Mouse (Mus musculus): ENCODE measurements around the gene Dynll1.
A peak's percentile ranks its signal among the peaks of the same experiment; 100 is the strongest.

The Dynll1 gene

DNA sequence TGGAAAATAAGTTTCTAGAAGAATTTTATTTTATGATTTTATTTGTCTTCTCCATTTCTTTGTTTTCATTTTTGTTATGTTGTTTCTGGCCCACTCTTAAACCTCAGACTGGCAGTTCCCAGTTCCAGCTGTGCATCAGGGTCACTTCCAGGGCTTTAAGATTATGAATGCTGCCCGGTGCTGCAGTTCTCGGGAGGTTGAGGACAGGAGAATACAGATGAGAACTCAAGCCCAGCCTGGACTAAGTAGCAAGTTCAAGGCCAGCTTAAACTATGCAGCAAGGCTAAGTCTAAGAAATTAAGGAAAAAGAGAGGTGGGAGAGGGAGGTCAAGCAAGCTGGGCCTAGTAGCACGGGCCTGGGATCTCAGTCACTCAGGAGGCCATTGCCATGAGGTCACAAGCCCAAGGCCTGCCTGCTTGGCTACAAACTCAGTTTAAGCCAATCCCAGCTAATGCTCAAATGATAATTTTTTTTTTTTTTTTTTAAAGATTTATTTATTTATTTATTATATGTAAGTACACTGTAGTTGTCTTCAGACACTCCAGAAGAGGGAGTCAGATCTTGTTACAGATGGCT, 33.2 kb downstream of the Dynll1 start:
- DNase-seq (ENCODE audit: low read depth) = no peak

GRCm38 (mm10) chr5:115266787-115267468, 33.9 kb downstream of the Dynll1 start:
- DNase-seq (ENCODE audit: low read depth) = peak; percentile 62

DNA sequence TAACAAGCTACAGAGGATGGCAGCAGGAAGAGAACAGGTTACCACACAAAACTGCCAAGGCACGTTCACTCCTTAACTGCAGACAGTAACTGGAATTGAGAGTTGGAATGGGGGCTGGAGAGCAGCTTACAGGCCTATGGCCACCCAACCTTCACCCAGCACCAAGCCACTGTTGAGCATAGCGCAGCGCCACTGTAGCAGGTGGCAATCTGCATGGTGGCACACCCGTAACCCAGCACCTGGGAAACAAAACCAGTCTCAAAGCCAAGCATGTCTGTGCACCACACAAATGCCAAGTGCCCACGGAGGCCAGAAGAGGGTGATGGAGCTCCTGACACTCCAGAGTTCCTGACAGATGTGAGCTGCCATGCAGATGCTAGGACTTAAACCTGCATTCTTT, 34.5 kb downstream of the Dynll1 start:
- DNase-seq (ENCODE audit: low read depth) = no peak

- no peak for DNase-seq (ENCODE audit: low read depth)
These were observed 38.1 kb downstream of the Dynll1 start for GRCm38 (mm10) chr5:115262502-115263291.

GRCm38 (mm10) chr5:115261880-115262279, 38.9 kb downstream of the Dynll1 start:
- DNase-seq (ENCODE audit: low read depth) = no peak

- DNase-seq (ENCODE audit: low read depth) = no peak
These were observed 39.7 kb downstream of the Dynll1 start for GRCm38 (mm10) chr5:115261141-115261540.

DNA sequence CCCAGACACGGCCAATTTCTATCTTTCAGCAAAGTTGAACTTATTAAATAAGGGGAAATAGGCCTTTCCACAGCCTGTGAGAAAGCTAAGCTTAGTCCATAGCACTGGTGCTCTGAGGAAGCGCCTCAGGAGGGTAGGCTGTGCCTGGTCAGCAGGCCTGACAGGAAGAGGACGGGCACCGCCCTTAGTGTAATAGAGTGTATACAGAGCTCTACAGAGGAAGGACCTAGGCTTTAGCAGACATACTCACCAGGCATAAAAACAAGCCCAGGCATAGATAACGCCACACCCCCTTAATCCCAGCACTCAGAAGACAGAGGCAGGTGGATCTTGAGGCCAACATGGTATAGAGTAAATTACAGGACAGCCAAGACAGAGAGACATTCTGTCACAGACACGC, 40.4 kb downstream of the Dynll1 start:
- no peak for DNase-seq (ENCODE audit: low read depth)

GRCm38 (mm10) chr5:115256909-115257546, 43.8 kb downstream of the Dynll1 start:
- no peak for DNase-seq (ENCODE audit: low read depth)

DNA sequence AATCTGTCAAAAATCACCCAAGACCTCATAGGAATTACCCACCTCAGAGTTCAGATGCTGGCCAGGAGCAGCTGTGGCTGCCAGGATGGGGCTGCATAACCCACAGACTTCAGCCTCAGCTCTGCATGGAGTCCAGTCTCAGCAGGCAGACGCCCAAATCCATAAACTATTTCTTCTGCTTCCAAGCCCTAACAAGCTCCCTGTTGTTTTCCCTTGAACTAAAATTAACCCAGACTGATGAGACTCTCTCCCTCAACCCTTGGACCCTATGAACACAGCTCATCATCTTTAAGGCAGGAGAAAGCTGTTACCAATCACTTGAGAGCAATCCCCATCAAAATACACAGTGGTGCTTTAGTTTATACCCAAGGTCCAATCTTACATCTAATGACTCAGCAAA, 45.3 kb downstream of the Dynll1 start:
- no peak for DNase-seq (ENCODE audit: low read depth)
